In genomic region chr11:116347012-116347411, GRCm38 (mm10) we compare ENCODE assay signal across 24 mouse cellular contexts. TPM values are rescaled to one million over a fixed set of nuclear protein-coding genes. Genes with fewer than 3 reads are reported as not detected.
DNase-seq lines count a peak whose midpoint lies in the region; ATAC-seq and TF ChIP-seq lines count a peak whose summit lies in the region.
"Had no signal": no experiment of that assay in that cellular context is flagged by ENCODE, and none has a peak within 500 bp of the region (broad histone marks: within the 10 kb centered on the region; RNA-seq: fewer than 3 reads in every experiment).

No protein-coding gene starts in this region.

- H3K4me3 ChIP-seq in heart, embryonic 11.5 days (ENCODE audit: low read depth, low read length), result no peak overlapping the region
- no peak overlapping the region for H3K4me3 ChIP-seq in C2C12 (ENCODE audit: insufficient read depth, poor library complexity, severe bottlenecking)
- no peak overlapping the region for H3K4me3 ChIP-seq in embryonic facial prominence, embryonic 10.5 days
- H3K4me3 ChIP-seq in limb, embryonic 13.5 days, result no peak overlapping the region
- H3K4me3 ChIP-seq: forebrain, embryonic 15.5 days; heart, adult 2 months; heart, embryonic 10.5 days; hindbrain, embryonic 10.5 days; hindbrain, embryonic 13.5 days; intestine, embryonic 15.5 days had no signal

- no peaks in the 10 kb centered on the region for H3K9me3 ChIP-seq in heart, embryonic 11.5 days (replicated peaks; ENCODE audit: control insufficient read depth, low read length)
- no peaks in the 10 kb centered on the region for H3K9me3 ChIP-seq in embryonic facial prominence, embryonic 10.5 days
- no peaks in the 10 kb centered on the region for H3K9me3 ChIP-seq in limb, embryonic 13.5 days
- H3K9me3 ChIP-seq: forebrain, embryonic 15.5 days; heart, embryonic 10.5 days; hindbrain, embryonic 10.5 days; hindbrain, embryonic 13.5 days; intestine, embryonic 15.5 days had no signal

- H3K9ac ChIP-seq in heart, embryonic 11.5 days (ENCODE audit: low read depth, low read length), result no peak overlapping the region
- 0 out of 2 replicates have a peak overlapping the region, but pooled peaks have one; percentile 4 for H3K9ac ChIP-seq in limb, embryonic 13.5 days
- H3K9ac ChIP-seq: forebrain, embryonic 15.5 days; intestine, embryonic 15.5 days had no signal

- no peak overlapping the region for H3K4me2 ChIP-seq in heart, embryonic 11.5 days
- H3K4me2 ChIP-seq in limb, embryonic 13.5 days (replicated peaks), result no peak overlapping the region
- H3K4me2 ChIP-seq: forebrain, embryonic 15.5 days; hindbrain, embryonic 13.5 days; intestine, embryonic 15.5 days had no signal

- H3K79me3 ChIP-seq in C2C12 (ENCODE audit: low read depth), result no peaks in the 10 kb centered on the region

- intact Hi-C loops in heart, postnatal 36 days (cut with DNase I), result no loop called here

- H3K27me3 ChIP-seq in heart, embryonic 11.5 days (ENCODE audit: control insufficient read depth, insufficient read depth, low read length), result no peaks in the 10 kb centered on the region
- H3K27me3 ChIP-seq in C2C12 (ENCODE audit: control insufficient read depth, insufficient read depth, insufficient read length), result no peaks in the 10 kb centered on the region
- peaks cover 6% of the 10 kb centered on the region; the same call in 1 of the 2 replicates for H3K27me3 ChIP-seq in embryonic facial prominence, embryonic 10.5 days (replicated peaks; ENCODE audit: low read depth, poor library complexity, severe bottlenecking)
- H3K27me3 ChIP-seq in limb, embryonic 13.5 days, result no peaks in the 10 kb centered on the region
- H3K27me3 ChIP-seq: forebrain, embryonic 15.5 days; hindbrain, embryonic 13.5 days; intestine, embryonic 15.5 days had no signal

- ATAC-seq in heart, embryonic 11.5 days (replicated peaks; ENCODE audit: insufficient number of reproducible peaks, low FRiP score, low TSS enrichment), result no peak
- no peak for ATAC-seq in limb, embryonic 13.5 days (ENCODE audit: low FRiP score, low read depth)
- ATAC-seq: activated CD4-positive, CD25-positive, alpha-beta regulatory T cell, adult 4 months; forebrain, embryonic 15.5 days; hindbrain, embryonic 16.5 days; intestine, embryonic 15.5 days had no signal

- no peak for TF ChIP-seq CTCF in C2C12 (IDR thresholded peaks at IDR 0.05; ENCODE audit: control insufficient read depth, insufficient read depth, insufficient read length)

- peak; percentile 86 for DNase-seq in heart, adult 11 months
- DNase-seq in embryonic facial prominence, embryonic 10.5 days (ENCODE audit: low spot score), result no peak
- DNase-seq in heart, postnatal 36 days, result no peak
- no peak for DNase-seq in cerebellum, postnatal 4 days (ENCODE audit: low spot score in 2 of 2)
- DNase-seq: adrenal gland, adult 8-10 months; adrenal gland, postnatal 25 days; cerebellum, adult 11-12 months; cerebellum, adult 9-10 months; cerebellum, postnatal 14 days; gastrocnemius, postnatal 25 days; heart, adult 2 months; kidney, adult 11 months had no signal

- no peak overlapping the region for H3K27ac ChIP-seq in heart, embryonic 11.5 days (ENCODE audit: low read depth, low read length)
- H3K27ac ChIP-seq in embryonic facial prominence, embryonic 10.5 days (replicated peaks), result 0 out of 2 replicates have a peak overlapping the region, but pooled peaks have one; percentile 19
- no peak overlapping the region for H3K27ac ChIP-seq in limb, embryonic 13.5 days
- H3K27ac ChIP-seq: forebrain, embryonic 15.5 days; heart, adult 2 months; hindbrain, embryonic 10.5 days; hindbrain, embryonic 13.5 days; intestine, embryonic 15.5 days had no signal

- H3K36me3 ChIP-seq in heart, embryonic 11.5 days (ENCODE audit: control insufficient read depth, insufficient read depth, low read length), result peaks cover 6% of the 10 kb centered on the region
- no peaks in the 10 kb centered on the region for H3K36me3 ChIP-seq in C2C12 (ENCODE audit: control insufficient read depth, insufficient read depth)
- peaks cover 41% of the 10 kb centered on the region for H3K36me3 ChIP-seq in embryonic facial prominence, embryonic 10.5 days (replicated peaks)
- peaks cover 91% of the 10 kb centered on the region for H3K36me3 ChIP-seq in limb, embryonic 13.5 days

- no peak overlapping the region for H3ac ChIP-seq in C2C12 (ENCODE audit: control insufficient read depth, insufficient read length, low read depth)

- H3K79me2 ChIP-seq in C2C12 (ENCODE audit: control insufficient read depth, insufficient read depth), result no peaks in the 10 kb centered on the region

- H3K4me1 ChIP-seq in heart, embryonic 11.5 days (ENCODE audit: control insufficient read depth, insufficient read depth, low read length), result 0 out of 2 replicates have a peak, but pooled peaks cover 7% of the 10 kb centered on the region
- H3K4me1 ChIP-seq in embryonic facial prominence, embryonic 10.5 days, result peaks cover 24% of the 10 kb centered on the region; the same call in 1 of the 2 replicates
- H3K4me1 ChIP-seq in limb, embryonic 13.5 days, result no peaks in the 10 kb centered on the region
- H3K4me1 ChIP-seq: forebrain, embryonic 15.5 days; intestine, embryonic 15.5 days had no signal

- WGBS in heart, embryonic 11.5 days (ENCODE audit: insufficient replicate concordance), result 70% methylated on average over 7 of the region's 7 CpGs
- 71% methylated on average over 7 of the region's 7 CpGs for WGBS in embryonic facial prominence, embryonic 10.5 days
- 79% methylated on average over 7 of the region's 7 CpGs for WGBS in limb, embryonic 13.5 days

TF ChIP-seq in C2C12, 6 proteins besides CTCF, POLR2A, EP300 and RAD21:
- peak; percentile 6 for TF ChIP-seq MYOD1 (IDR thresholded peaks at IDR 0.05; ENCODE audit: control insufficient read depth, insufficient read length, low read depth)
- no peak for TF ChIP-seq CEBPB (IDR thresholded peaks at IDR 0.05; ENCODE audit: low read depth)

RNA-seq across cellular contexts. Expression of gene Foxj1, which starts 11.8 kb away (rescaled TPM):
- 0.07 TPM in 1 of 2 replicates, not detected in the other for polyA plus RNA-seq in heart, embryonic 11.5 days (2014; fragmentation: Nextera tagmentation; extraction: Ambion mirVana)
- 0.14 TPM for polyA plus RNA-seq in C2C12 (2012; fragmentation: generic; extraction: Trizol)
- polyA plus RNA-seq in embryonic facial prominence, embryonic 10.5 days (2016; fragmentation: Nextera tagmentation; extraction: Ambion mirVana), result 2.3 and 3.3 TPM in 2 replicates
- 0.25 and 0.37 TPM in 2 replicates for polyA plus RNA-seq in limb, embryonic 13.5 days (2015; fragmentation: Nextera tagmentation; extraction: Ambion mirVana)
- total RNA-seq in heart, postnatal 36 days (2021), result not detected
- total RNA-seq: common myeloid progenitor, adult 5-6 weeks; heart, adult 2 months; heart, postnatal 25 days had no signal
- polyA plus RNA-seq: activated CD4-positive, CD25-positive, alpha-beta regulatory T cell, adult 4 months had no signal

RNA-seq across cellular contexts. Expression of gene Exoc7, which starts 40.0 kb away (rescaled TPM):
- polyA plus RNA-seq in heart, embryonic 11.5 days (2014; fragmentation: Nextera tagmentation; extraction: Ambion mirVana), result 42.5 and 46.6 TPM in 2 replicates
- 31.5 TPM for polyA plus RNA-seq in C2C12 (2012; fragmentation: generic; extraction: Trizol)
- polyA plus RNA-seq in embryonic facial prominence, embryonic 10.5 days (2016; fragmentation: Nextera tagmentation; extraction: Ambion mirVana), result 55.4 and 59.7 TPM in 2 replicates
- 76.5 and 80.2 TPM in 2 replicates for polyA plus RNA-seq in limb, embryonic 13.5 days (2015; fragmentation: Nextera tagmentation; extraction: Ambion mirVana)
- total RNA-seq in heart, postnatal 36 days (2021), result 10 to 100 TPM; 56.4 to 60.9 TPM
